In the genomic region with DNA sequence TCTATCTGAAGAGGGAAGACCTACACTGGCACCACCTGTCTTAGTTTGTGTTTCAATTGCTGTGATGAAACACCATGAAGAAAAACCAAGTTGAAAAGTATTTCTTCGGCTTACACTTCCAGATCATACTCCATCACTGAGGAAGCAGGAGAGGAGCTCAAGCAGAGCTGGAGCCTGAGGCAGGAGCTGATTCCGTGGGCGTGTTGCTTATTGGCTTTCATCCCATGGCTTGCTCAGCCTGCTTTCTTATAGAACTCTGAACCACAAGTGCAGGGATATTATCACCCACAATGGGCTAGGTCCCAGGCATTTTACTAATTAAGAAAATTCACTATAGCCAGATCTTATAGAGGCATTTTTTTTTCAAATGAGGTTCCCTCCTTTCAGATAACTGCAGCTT, we compare ENCODE assay signal across 21 mouse cellular contexts.
"Had no signal": no experiment of that assay in that cellular context is flagged by ENCODE, and none has a peak within 500 bp of the region (broad histone marks: within the 10 kb centered on the region; RNA-seq: fewer than 3 reads in every experiment).

No protein-coding gene starts in this region.

- H3K9me3 ChIP-seq: midbrain, embryonic 10.5 days; midbrain, embryonic 13.5 days; stomach, embryonic 15.5 days had no signal

- H3K4me3 ChIP-seq: left cerebral cortex, adult 2 months; megakaryocyte, embryonic 14.5 days; midbrain, embryonic 10.5 days; midbrain, embryonic 13.5 days; myocyte; neural tube, embryonic 13.5 days; stomach, embryonic 15.5 days had no signal

- H3K4me1 ChIP-seq: megakaryocyte, embryonic 14.5 days; midbrain, embryonic 10.5 days; midbrain, embryonic 13.5 days; neural tube, embryonic 13.5 days; stomach, embryonic 15.5 days had no signal

- ATAC-seq: intestine, embryonic 16.5 days; liver, postnatal 0 days; lung, postnatal 0 days; midbrain, embryonic 13.5 days; midbrain, embryonic 16.5 days had no signal

- H3K4me2 ChIP-seq: lung, embryonic 14.5 days; midbrain, embryonic 13.5 days; neural tube, embryonic 13.5 days; stomach, embryonic 15.5 days had no signal

- DNase-seq: kidney, adult 18-20 months; kidney, adult 9 months; kidney, postnatal 14 days; kidney, postnatal 4 days; liver, postnatal 0 days; lung, embryonic 14.5 days; lung, postnatal 36 days; retina, postnatal 1 day; spleen, adult 18-20 months; thymus, postnatal 25 days had no signal

- H3K27me3 ChIP-seq: megakaryocyte, embryonic 14.5 days; midbrain, embryonic 13.5 days; neural tube, embryonic 13.5 days; stomach, embryonic 15.5 days had no signal

- H3K36me3 ChIP-seq: midbrain, embryonic 10.5 days; midbrain, embryonic 13.5 days; neural tube, embryonic 13.5 days; stomach, embryonic 15.5 days had no signal

- H3K27ac ChIP-seq: left cerebral cortex, adult 2 months; liver, embryonic 14.5 days; midbrain, embryonic 10.5 days; midbrain, embryonic 13.5 days; neural tube, embryonic 13.5 days; stomach, embryonic 15.5 days had no signal

- H3K9ac ChIP-seq: liver, embryonic 14.5 days; liver, postnatal 0 days; lung, embryonic 14.5 days; midbrain, embryonic 13.5 days; neural tube, embryonic 13.5 days; stomach, embryonic 15.5 days had no signal
